Mouse (Mus musculus) layer of hippocampus, postnatal 25 days (tissue): ENCODE data around the gene Eml2. TPM values are rescaled to one million over a fixed set of nuclear protein-coding genes. Genes with fewer than 3 reads are reported as not detected.

Experiments used
- DNase-seq, 2 experiments: peaks; one replicate each; pipeline ENCODE4 v3.0.0; 2022; ENCODE audit warnings: mixed read lengths in 2 of 2, low spot score in 1 of 2; ENCODE audit errors: extremely low spot score in 1 of 2
- total RNA-seq, 2 experiments: library from RNA; stranded (reverse); gene quantifications; 2 replicates each; pipeline ENCODE4 v1.2.3; 2021

Gene Eml2
- total RNA-seq, 2 experiments from 2014 or later = 157 to 164 TPM

- peak in 1 of 2 experiments; percentile 53 for DNase-seq
Observed at GRCm38 (mm10) chr7:19197985-19198384, 21.8 kb downstream of the Eml2 start.

GRCm38 (mm10) chr7:19201660-19202059, 25.4 kb downstream of the Eml2 start:
- no peak for DNase-seq

GRCm38 (mm10) chr7:19202065-19202850, 26.0 kb downstream of the Eml2 start:
- no peak for DNase-seq

GRCm38 (mm10) chr7:19208201-19208910, 32.1 kb downstream of the Eml2 start:
- no peak for DNase-seq

DNA sequence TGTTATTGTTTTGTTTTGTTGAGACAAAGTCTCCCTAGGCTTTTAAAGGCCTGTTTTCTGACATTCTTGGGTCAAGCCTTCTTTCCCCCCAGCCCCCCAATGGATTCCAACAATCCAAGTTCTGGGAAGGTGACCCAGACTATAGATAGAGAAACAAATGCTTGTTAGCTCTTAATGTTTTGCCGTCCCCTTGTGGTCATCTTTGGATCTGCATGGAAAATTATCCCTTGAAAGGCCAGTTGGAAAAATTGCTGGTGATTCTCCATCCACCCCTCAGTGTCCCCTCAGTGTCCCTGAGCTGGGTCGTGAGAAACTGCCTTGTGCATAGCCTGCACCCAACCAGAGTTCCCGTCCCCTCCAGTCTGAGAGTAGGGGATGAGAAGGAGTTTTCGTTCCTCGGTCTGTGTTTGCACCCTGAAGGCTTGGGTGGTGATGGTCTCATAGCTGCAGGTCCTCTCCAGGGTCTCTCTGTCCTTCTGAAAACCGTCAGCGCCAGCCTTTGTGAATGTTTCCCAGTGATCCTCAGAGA, 32.8 kb downstream of the Eml2 start:
- DNase-seq = peak in 1 of 2 experiments; percentile 64

GRCm38 (mm10) chr7:19209494-19209893, 33.3 kb downstream of the Eml2 start:
- DNase-seq = no peak

- no peak for DNase-seq
Observed at GRCm38 (mm10) chr7:19210010-19210409, 33.8 kb downstream of the Eml2 start.

DNA sequence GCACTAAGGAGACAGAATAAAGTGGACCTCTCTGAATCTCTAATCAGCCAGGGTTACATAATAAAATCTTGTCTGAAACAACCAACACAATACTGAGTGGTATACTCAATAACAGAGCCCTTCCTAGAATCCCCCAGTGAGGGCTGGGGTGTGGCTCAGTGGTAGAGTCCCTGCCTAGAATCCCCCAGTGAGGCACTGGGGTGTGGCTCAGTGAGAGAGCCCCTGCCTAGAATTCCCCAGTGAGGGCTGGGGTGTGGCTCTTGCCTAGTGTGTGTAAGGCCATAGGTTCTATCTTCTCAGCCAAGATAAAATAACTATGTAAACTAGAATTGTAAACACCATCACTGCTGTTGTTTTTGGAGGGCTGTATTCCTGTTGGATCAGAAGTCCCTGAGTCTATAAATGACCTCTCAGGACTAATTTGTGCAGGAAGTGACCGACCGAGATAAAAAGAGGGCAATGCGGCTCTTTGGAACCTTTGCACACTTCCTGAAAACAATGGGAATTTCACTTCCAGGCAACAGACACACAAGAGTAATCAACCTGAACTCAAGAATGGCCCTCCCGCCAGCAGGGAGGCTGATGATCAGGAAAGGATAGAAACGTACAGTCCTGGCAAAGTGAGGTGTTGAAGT, 34.9 kb downstream of the Eml2 start:
- DNase-seq = no peak

DNA sequence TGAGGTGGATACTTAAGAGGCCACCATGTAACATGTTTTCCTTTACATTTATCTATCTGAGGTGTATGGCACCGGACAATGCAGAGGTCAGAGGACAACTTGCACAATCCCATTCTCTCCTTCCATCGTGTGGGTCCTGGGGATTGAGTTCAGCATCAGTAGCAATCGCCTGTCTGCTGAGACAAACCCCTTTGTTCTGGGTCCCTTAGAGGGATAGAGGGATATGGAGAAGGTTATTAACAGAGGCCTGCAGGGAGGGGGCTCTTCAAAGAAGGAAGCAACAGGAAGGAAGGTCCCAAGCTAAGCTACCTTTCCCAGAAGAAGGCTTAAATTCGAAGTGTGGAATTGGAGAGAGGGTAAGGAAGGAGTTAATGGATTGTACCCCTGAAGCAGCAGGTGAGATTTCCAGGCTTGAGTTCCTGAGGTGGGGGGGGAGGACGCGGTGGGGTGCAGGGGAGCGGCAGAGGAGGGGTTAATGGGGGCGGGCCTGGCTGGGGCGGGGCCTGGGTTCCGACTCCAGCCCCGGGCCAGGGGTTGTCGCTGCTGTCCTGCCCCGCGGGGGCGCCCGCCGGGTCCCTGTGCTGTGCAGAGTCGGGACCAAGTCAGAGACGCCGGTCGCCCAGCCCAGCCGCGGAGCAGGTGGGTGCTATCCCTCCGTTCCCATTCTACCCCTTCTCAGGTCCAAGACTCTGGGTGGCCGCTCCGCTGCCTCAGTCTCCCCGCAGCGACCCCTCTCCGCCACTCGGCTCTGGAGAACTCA, 36.0 kb downstream of the Eml2 start, which contains the start of gene Gpr4:
Gpr4 (plus strand) TSS at position 543 of the 760 bp plus-strand sequence.
- no peak for DNase-seq

GRCm38 (mm10) chr7:19213385-19213784, 37.2 kb downstream of the Eml2 start:
- DNase-seq = no peak

GRCm38 (mm10) chr7:19214369-19214768, 38.1 kb downstream of the Eml2 start:
- no peak for DNase-seq

GRCm38 (mm10) chr7:19214940-19215339, 38.7 kb downstream of the Eml2 start:
- DNase-seq = no peak

GRCm38 (mm10) chr7:19217492-19217891, 41.3 kb downstream of the Eml2 start:
- no peak for DNase-seq

GRCm38 (mm10) chr7:19217944-19218343, 41.7 kb downstream of the Eml2 start:
- DNase-seq = no peak

DNA sequence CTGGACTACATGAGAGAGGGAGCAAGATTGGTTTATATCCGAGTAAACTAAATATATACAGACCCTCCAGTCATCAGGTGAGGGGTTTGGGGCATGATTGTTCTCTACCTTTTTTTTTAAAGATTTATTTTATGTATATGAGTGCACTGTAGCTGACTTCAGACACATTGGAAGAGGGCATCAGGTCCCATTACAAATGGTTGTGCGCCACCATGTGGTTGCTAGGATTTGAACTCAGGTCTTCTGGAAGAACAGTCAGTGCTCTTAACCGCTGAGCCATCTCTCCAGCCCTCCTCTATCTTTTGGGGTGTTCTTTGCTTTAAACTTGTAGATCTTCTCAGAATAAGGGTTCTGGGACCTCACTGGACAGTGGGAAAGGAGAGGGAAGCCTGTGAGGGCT, 43.8 kb downstream of the Eml2 start:
- DNase-seq = no peak

GRCm38 (mm10) chr7:19222189-19222588, 46.0 kb downstream of the Eml2 start:
- DNase-seq = no peak

DNA sequence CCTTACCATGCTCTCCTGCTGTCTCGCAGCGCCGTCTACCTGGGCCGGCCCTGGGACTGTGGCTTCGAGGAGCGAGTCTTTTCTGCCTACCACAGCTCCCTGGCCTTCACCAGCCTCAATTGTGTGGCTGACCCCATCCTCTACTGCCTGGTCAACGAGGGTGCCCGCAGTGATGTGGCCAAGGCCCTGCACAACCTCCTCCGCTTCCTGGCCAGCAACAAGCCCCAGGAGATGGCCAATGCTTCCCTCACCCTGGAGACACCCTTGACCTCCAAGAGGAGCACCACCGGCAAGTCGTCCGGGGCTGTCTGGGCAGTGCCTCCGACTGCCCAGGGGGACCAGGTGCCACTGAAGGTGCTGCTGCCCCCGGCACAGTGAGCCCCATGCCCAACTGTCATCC, 46.7 kb downstream of the Eml2 start:
- DNase-seq = no peak

- DNase-seq = no peak
Observed at GRCm38 (mm10) chr7:19224933-19225332, 48.7 kb downstream of the Eml2 start.

- DNase-seq = peak; percentile 33 to 53
Observed at GRCm38 (mm10) chr7:19226817-19227797, 50.9 kb downstream of the Eml2 start.
